Mouse (Mus musculus) duodenum, adult 2 months (tissue): ENCODE results near the gene Olfr307. TPM values are rescaled to one million over a fixed set of nuclear protein-coding genes. Genes with fewer than 3 reads are reported as not detected.

Experiments used
- polyA plus RNA-seq: library from polyadenylated mRNA; depleted of rRNA; stranded (reverse); fragments of >200 nt; gene quantifications from 2 replicates; pipeline ENCODE4 v1.2.3, GENCODE M21; 2012; ENCODE audit warnings: low replicate concordance; rRNA removed

The Olfr307 gene
- polyA plus RNA-seq: not detected in 2 replicates

DNA sequence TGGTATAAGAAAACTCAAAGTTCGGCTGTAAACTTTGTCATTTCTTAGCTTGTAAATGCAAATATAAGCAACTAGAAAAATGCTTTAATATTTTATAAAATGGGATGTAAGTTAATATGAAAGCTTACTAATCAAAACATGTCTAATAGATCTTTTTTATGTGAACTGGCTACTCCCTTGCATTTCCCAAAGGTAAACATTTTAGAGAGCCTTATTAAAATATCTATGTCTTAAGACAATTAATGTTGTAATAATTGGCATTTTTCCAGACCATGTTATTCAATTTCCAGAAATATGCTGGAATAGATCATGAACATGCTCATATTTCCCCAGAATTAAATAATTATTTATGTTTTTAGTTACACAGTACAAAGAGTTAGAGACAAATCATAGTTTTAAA lies at the start of gene Olfr307:
Olfr307 (minus strand) TSS at position 101 of the 400 bp plus-strand sequence.

GRCm38 (mm10) chr7:86386558-86386957 lies 49.2 kb upstream of the Olfr307 start, which contains the start of gene Olfr304:
TSS of gene Olfr304 (minus strand) at chr7:86386658.

GRCm38 (mm10) chr7:86366828-86367227 lies 29.4 kb upstream of the Olfr307 start, which contains the start of gene Olfr305:
TSS of gene Olfr305 (minus strand) at chr7:86366928.

DNA sequence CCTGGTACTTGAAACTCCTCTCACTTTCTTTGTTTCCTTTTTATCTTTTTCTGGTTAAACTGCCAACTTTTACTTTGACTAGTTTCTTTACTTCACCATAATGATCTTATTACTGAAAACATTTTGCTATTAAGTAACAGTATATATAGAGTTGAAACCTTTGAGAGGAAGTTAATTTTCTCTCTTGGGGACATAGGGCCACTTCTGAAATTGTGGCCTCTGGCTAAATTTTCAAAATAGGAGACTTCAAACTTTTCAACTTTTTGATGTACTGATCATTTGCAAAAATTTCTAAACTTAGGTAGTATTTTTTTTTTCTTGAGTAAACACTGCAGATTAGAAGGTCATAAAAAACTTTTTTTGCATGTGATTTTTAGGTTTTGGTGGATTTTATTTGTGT lies 11.9 kb downstream of the Olfr307 start, which contains the start of gene Olfr308:
Olfr308 (minus strand) TSS at position 101 of the 400 bp plus-strand sequence.

DNA sequence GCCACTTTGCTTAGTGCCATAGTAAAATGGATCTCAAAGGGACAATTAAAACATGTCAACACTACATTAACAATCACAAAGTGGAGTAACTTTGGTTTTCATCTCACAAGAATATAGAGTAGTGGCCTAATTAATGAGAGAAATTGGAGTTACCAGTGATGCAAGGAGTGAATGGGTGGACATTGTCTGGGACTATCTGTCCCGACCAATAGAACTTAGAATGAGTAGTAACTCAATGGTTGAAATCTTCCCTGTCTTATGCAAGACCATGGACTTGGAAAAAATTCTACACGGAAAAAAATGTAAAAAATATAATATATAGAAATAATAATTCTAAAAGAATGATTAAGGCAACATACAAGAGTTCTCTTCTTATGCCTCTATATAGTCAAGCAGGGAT lies 23.8 kb downstream of the Olfr307 start, which contains the start of gene Olfr309:
Olfr309 (minus strand) TSS at position 101 of the 400 bp plus-strand sequence.

Other genes starting within 250 kb of the Olfr307 start
- not detected in 2 replicates for gene Vmn2r75, start 165.8 kb downstream of the Olfr307 start, polyA plus RNA-seq
- not detected in 2 replicates for gene Vmn2r76, start 91.3 kb downstream of the Olfr307 start, polyA plus RNA-seq
- gene Olfr310, start 60.4 kb downstream of the Olfr307 start, polyA plus RNA-seq: not detected in 2 replicates
- not detected in 2 replicates for gene Olfr309, start 23.9 kb downstream of the Olfr307 start, polyA plus RNA-seq
- not detected in 2 replicates for gene Olfr308, start 12.0 kb downstream of the Olfr307 start, polyA plus RNA-seq
- not detected in 2 replicates for gene Olfr305, start 29.3 kb upstream of the Olfr307 start, polyA plus RNA-seq
- gene Olfr304, start 49.1 kb upstream of the Olfr307 start, polyA plus RNA-seq: not detected in 2 replicates
- not detected in 2 replicates for gene Olfr303, start 60.2 kb upstream of the Olfr307 start, polyA plus RNA-seq
- not detected in 2 replicates for gene Olfr301, start 66.3 kb upstream of the Olfr307 start, polyA plus RNA-seq
- not detected in 2 replicates for gene Olfr299, start 122.3 kb upstream of the Olfr307 start, polyA plus RNA-seq
- gene Olfr298, start 154.9 kb upstream of the Olfr307 start, polyA plus RNA-seq: not detected in 2 replicates
- gene Olfr297, start 182.4 kb upstream of the Olfr307 start, polyA plus RNA-seq: not detected in 2 replicates
- not detected in 2 replicates for gene Olfr295, start 246.3 kb upstream of the Olfr307 start, polyA plus RNA-seq